Mouse (Mus musculus): ENCODE measurements around the gene Ache.

- TF ChIP-seq CTCF (IDR thresholded peaks at IDR 0.05; ENCODE audit: borderline replicate concordance, extremely low read depth, insufficient read depth, insufficient read length) = no peak
- no peak for TF ChIP-seq POLR2A (IDR thresholded peaks at IDR 0.05; ENCODE audit: borderline replicate concordance, extremely low read depth, insufficient read depth, insufficient read length, poor library complexity, severe bottlenecking)
These were observed 47.0 kb downstream of the Ache start for GRCm38 (mm10) chr5:137334317-137334716.

Data from brain, embryonic 14.5 days (tissue).